Mouse (Mus musculus): ENCODE results near the gene Nav2.

- TF ChIP-seq EP300 (IDR thresholded peaks at IDR 0.05; ENCODE audit: low read length) (peak; percentile 45), ELF1 (IDR thresholded peaks at IDR 0.05; ENCODE audit: low read depth, low read length) (peak; percentile 59), NELFE (IDR thresholded peaks at IDR 0.05; ENCODE audit: low read depth, low read length) (no peak), CTCF (conservative IDR thresholded peaks at IDR 0.05 in 1 of 2, IDR thresholded peaks at IDR 0.05 in 1 of 2; ENCODE audit: low read depth in 2 of 2, low read length in 2 of 2) (peak; percentile 57 to 76; a peak in 3 of 4 replicates), TCF12 (IDR thresholded peaks at IDR 0.05; ENCODE audit: low read depth, low read length) (peak; percentile 67)
These were observed 692.9 kb downstream of the Nav2 start for GRCm38 (mm10) chr7:49601191-49601975.
